Mouse (Mus musculus) bone marrow, adult 2 months (tissue): ENCODE measurements around the gene Mrpl12.

Source experiments
- CTCF ChIP-seq: fragments of 200-500 bp; IDR thresholded peaks from 2 replicates; pipeline ENCODE4 v1.5.1; 2011; ENCODE audit warnings: low read length, control low read depth; ENCODE audit not compliant: control insufficient read depth, insufficient read depth
- POLR2A ChIP-seq: fragments of 200-500 bp; IDR thresholded peaks from 2 replicates; pipeline ENCODE4 v1.6.1; 2011; ENCODE audit warnings: low read depth, mild to moderate bottlenecking, control low read depth, low read length, borderline replicate concordance; ENCODE audit not compliant: control insufficient read depth

- TF ChIP-seq CTCF (no peak), POLR2A (no peak)
Measured at GRCm38 (mm10) chr11:120517147-120517546, 32.7 kb downstream of the Mrpl12 start.
